Mouse (Mus musculus): ENCODE results near the gene Bhlhe23.

GRCm38 (mm10) chr2:180743321-180743720 is 33.4 kb downstream of the Bhlhe23 start:
- TF ChIP-seq CTCF (IDR thresholded peaks at IDR 0.05; ENCODE audit: control insufficient read depth, insufficient read depth, insufficient read length) (no peak), USF1 (IDR thresholded peaks at IDR 0.05; ENCODE audit: low read depth) (no peak), MAX (IDR thresholded peaks at IDR 0.05) (no peak), CEBPB (IDR thresholded peaks at IDR 0.05; ENCODE audit: low read depth) (no peak)
